Mouse (Mus musculus) bone marrow, adult 2 months (tissue): ENCODE measurements around the gene Map4k4. TPM values are rescaled to one million over a fixed set of nuclear protein-coding genes. Genes with fewer than 3 reads are reported as not detected.

Experiments
- H3K27ac ChIP-seq: fragments of 200-500 bp; 2 replicates; pipeline ENCODE4 v1.5.1; 2012; ENCODE audit warnings: low read depth, mild to moderate bottlenecking, control low read depth, inconsistent platforms, low read length; ENCODE audit not compliant: control insufficient read depth, poor library complexity, insufficient read depth
- H3K4me1 ChIP-seq: fragments of 200-500 bp; 2 replicates; pipeline ENCODE4 v1.6.1; 2011; ENCODE audit warnings: low read length; ENCODE audit not compliant: control insufficient read depth, insufficient read depth
- H3K4me3 ChIP-seq: fragments of 200-500 bp; replicated peaks from 2 replicates; pipeline ENCODE3; 2011; ENCODE audit warnings: mild to moderate bottlenecking, low read depth, low read length, control low read depth; ENCODE audit not compliant: control insufficient read depth
- CTCF ChIP-seq: fragments of 200-500 bp; IDR thresholded peaks from 2 replicates; pipeline ENCODE4 v1.5.1; 2011; ENCODE audit warnings: low read length, control low read depth; ENCODE audit not compliant: control insufficient read depth, insufficient read depth
- POLR2A ChIP-seq: fragments of 200-500 bp; IDR thresholded peaks from 2 replicates; pipeline ENCODE4 v1.6.1; 2011; ENCODE audit warnings: low read depth, mild to moderate bottlenecking, control low read depth, low read length, borderline replicate concordance; ENCODE audit not compliant: control insufficient read depth
- WGBS: fragments of 180-500 bp; shearing (Covaris S2); methylation state at CpG from one replicate; pipeline ENCODE4 v1.1.7; 2018; 5-methylcytosine and 5-hydroxymethylcytosine counted together
- polyA plus RNA-seq: library from polyadenylated mRNA; stranded (reverse); fragments of >200 nt; gene quantifications from 2 replicates; pipeline ENCODE4 v1.2.4, GENCODE M21; 2011; ENCODE audit warnings: low replicate concordance; ENCODE audit not compliant: missing spikeins, insufficient read depth, insufficient read length

The Map4k4 gene
- polyA plus RNA-seq, 1 experiment: 69.2 TPM

DNA sequence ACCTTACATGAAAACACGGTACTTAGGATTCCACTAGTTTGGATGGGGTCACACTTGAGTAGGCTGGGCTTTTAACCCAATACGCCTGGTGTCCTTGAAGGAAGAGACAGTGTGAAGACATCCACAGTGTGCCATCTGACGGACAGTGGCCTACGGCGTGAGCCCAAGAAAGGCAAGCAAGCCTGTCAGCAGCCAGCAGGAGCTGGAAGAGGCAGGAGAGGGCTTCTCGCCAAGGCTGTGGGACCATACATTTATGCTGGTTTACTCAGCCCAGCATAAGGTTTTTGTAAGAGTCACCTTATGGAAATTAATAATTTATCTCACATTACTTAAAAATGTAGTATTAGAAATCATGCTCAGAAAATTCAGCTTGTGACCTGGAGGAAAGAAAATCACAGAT lies 10.7 kb upstream of the Map4k4 start:
- no peak overlapping the region for H3K27ac ChIP-seq

DNA sequence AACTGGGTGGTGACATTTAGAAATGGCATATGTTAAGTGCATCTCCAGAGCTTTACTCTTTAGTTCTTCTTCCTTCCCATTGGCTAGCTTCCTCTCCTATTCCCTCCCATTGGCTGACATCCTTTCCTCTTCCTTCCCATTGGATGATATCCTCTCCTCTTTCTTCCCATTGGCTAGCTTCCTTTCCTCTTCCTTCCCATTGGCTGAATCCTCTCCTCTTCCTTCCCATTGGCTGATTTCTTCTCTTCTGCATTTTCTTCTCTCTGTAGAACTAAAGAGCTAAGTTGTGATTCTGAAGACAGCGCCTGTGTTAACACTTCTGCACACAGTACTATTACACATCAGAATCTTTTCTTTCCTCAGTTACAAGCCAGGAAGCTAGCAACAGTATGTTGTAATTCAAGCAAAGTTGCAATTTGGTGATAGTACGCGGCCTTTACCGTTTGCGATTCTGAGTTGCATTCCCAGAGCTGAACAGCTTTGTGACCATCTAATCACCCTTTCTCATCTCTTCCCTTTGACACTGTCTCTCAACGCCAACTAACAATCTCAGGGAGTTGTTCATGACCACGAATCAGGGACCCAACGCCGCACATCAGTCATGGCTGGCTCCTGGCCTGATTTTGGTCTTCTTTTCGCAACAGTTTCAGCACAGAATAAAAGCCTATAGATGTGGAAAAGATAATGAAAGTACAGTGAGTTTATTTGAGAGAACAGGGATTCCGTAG lies 7.4 kb upstream of the Map4k4 start:
- H3K4me3 ChIP-seq: no peak overlapping the region
- WGBS: 42% methylated on average over 11 of the region's 11 CpGs
- H3K4me1 ChIP-seq: peaks cover 15% of the 10 kb centered on the region
- TF ChIP-seq POLR2A (no peak), CTCF (no peak)
- peak overlapping the region; percentile 46; the same call in 1 of the 2 replicates for H3K27ac ChIP-seq

More for the DNA sequence above, 10.7 kb upstream of the Map4k4 start:
- 90% methylated on average over 6 of the region's 6 CpGs for WGBS
- Histone ChIP-seq H3K4me3 (no peak overlapping the region), H3K4me1 (peaks cover 2% of the 10 kb centered on the region; the same call in 1 of the 2 replicates)
- TF ChIP-seq CTCF (no peak), POLR2A (no peak)

DNA sequence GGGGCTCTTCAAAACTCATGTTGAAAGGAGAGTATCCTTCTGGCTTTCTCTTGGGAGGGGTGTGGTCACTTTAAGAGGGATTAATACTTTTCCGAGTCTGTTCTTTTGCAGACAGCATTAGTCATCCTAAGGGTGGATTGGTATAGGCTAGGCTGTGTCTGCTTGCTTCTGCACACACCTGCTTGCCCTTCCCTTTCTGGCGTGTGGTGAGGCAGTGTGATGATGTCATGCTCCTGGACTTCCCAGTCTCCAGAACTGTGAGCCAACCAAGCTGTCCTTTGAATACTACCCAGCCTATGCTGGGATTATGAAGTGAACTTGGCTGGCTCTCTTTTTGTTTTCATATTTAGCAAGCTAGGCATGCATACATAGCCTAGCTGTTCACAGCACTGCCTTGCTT lies 5.6 kb upstream of the Map4k4 start:
- Histone ChIP-seq H3K4me3 (no peak overlapping the region), H3K27ac (peak overlapping the region; percentile 44; the same call in 1 of the 2 replicates), H3K4me1 (peaks cover 15% of the 10 kb centered on the region)
- TF ChIP-seq CTCF (no peak), POLR2A (no peak)
- WGBS: 6% methylated on average over 2 of the region's 2 CpGs

DNA sequence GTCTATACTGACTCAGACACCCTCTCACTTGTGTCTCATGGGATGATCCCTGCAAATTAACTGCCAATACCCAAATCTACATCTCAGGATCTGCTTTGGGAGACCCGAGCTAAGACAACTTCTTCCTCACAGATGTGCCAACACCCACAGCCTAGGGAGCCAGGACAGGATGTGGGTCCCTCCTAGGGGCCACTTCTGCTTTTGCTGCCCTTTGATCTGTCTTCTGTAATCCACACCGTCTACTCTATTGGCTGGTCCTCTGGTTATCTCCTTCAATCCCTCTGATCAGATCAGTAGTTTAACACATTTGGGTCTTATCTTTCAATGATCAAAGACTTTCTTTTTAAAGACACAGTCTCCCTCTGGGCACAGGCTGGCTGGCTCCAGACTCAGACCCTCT lies 5.2 kb upstream of the Map4k4 start:
- Histone ChIP-seq H3K4me1 (peaks cover 15% of the 10 kb centered on the region), H3K27ac (peak overlapping the region; percentile 46; the same call in 1 of the 2 replicates), H3K4me3 (no peak overlapping the region)
- no peak for TF ChIP-seq CTCF
- TF ChIP-seq POLR2A: no peak
- WGBS: 0% methylated on average over 2 of the region's 2 CpGs

DNA sequence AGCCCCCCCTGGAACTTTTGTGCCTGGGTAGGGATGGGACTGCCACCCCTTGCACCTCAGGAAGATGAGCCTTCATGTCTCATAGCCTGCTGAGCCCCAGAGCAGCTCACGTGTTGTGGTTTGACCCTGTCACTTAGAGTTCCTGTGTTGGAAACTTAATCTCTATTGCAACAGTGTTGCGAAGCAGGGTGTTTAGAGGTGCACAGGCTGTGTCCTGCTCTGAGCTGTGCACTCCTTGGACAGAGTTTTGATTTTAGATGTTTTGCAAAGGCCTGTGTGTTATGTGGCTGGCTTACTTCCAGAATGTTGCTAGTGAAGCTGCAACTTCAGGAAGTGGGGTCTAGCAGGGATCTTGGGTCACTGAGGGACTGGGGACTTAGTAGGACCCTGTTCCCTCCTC lies 4.1 kb upstream of the Map4k4 start:
- TF ChIP-seq CTCF: no peak
- TF ChIP-seq POLR2A: no peak
- peak overlapping the region; percentile 56; the same call in 1 of the 2 replicates for H3K27ac ChIP-seq
- peaks cover 15% of the 10 kb centered on the region for H3K4me1 ChIP-seq
- WGBS: 9% methylated on average over 2 of the region's 2 CpGs
- no peak overlapping the region for H3K4me3 ChIP-seq

DNA sequence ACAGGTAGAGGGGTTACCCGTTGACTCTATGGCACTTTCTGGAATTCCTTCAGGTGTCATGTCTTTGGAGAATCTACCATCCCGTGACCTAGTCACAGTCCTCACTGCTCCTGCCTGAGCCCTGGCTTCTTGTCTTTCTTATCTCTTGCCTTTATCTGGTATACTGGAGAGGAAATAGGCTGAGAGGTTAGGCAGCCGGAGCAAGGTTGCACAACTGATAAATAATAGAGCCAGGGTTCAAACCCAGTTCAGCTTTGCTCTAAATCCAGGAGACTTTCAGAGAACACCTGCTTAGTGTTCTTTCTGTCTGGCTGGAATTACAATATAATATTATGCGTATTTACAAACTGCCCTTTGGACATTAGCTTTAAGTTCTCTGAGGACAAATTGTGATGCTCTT lies 2.0 kb upstream of the Map4k4 start:
- 51% methylated on average over 4 of the region's 4 CpGs for WGBS
- TF ChIP-seq POLR2A: no peak
- TF ChIP-seq CTCF: no peak
- H3K27ac ChIP-seq: no peak overlapping the region
- no peak overlapping the region for H3K4me3 ChIP-seq
- H3K4me1 ChIP-seq: peaks cover 15% of the 10 kb centered on the region

DNA sequence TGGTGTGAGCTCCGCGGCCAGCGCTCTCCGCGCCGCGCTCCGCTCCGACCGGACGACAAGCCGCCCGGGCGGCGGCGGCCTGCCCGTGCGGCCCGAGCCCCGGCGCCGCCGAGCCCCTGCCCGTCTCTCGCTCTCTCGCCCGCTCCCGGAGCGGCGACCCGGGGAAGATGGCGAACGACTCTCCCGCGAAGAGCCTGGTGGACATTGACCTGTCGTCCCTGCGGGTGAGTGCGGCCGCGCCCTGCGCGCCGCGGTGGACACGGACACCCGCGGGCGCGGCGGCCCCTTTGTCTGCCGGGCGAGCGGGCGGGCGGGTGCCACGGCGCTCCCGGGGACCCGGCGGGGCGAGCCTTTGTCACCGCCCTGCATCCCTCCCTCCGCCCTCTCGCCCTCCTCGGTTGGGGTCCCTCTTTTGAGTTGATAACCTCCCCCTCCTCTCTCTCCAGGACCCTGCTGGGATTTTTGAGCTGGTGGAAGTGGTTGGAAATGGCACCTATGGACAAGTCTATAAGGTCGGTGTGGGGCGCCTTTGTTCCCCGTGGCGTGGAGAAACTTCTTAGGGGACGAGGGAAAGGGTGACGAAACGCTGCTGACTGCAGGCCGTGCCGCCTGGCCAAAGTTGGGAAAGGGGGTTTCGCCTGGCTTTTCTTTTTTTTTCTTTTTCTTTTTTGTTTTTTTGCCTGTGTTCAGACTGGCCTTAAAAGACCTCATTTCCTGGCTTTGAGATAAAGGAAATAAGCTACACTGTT lies 524 bp downstream of the Map4k4 start:
- TF ChIP-seq CTCF: no peak
- 0 out of 2 replicates have a peak, but pooled peaks have one; percentile 8 for TF ChIP-seq POLR2A
- Histone ChIP-seq H3K27ac (peak overlapping the region; percentile 93), H3K4me3 (peak overlapping the region; percentile 79), H3K4me1 (peaks cover 13% of the 10 kb centered on the region)
- 0% methylated on average over 50 of the region's 75 CpGs for WGBS
